Comparison of ENCODE assay signal across 16 mouse cellular contexts in genomic region chr16:46407997-46408396, GRCm38 (mm10).
"Had no signal": no experiment of that assay in that cellular context is flagged by ENCODE, and none has a peak within 500 bp of the region (broad histone marks: within the 10 kb centered on the region; RNA-seq: fewer than 3 reads in every experiment).

No protein-coding gene starts in this region.

- H3K36me3 ChIP-seq: neural tube, embryonic 13.5 days; neural tube, embryonic 15.5 days; stomach, embryonic 15.5 days had no signal

- H3K27me3 ChIP-seq: neural tube, embryonic 13.5 days; neural tube, embryonic 15.5 days; stomach, embryonic 15.5 days had no signal

- H3K4me1 ChIP-seq: neural tube, embryonic 15.5 days; stomach, embryonic 15.5 days had no signal

- H3K9me3 ChIP-seq: neural tube, embryonic 13.5 days; neural tube, embryonic 15.5 days; stomach, embryonic 15.5 days had no signal

- H3K9ac ChIP-seq: neural tube, embryonic 13.5 days; neural tube, embryonic 15.5 days; stomach, embryonic 15.5 days had no signal

- H3K4me2 ChIP-seq: neural tube, embryonic 13.5 days; neural tube, embryonic 15.5 days; stomach, embryonic 15.5 days had no signal

- H3K27ac ChIP-seq: neural tube, embryonic 13.5 days; neural tube, embryonic 15.5 days; stomach, embryonic 15.5 days; stomach, postnatal 0 days had no signal

- DNase-seq: retina, postnatal 1 day; right cerebral cortex, adult 18-20 months; right cerebral cortex, postnatal 14 days; right cerebral cortex, postnatal 25 days; right cerebral cortex, postnatal 4 days; spleen, adult 18-20 months; thymus, adult 18-20 months; thymus, adult 2 months; thymus, postnatal 14 days; thymus, postnatal 25 days; thymus, postnatal 36 days; thymus, postnatal 4 days had no signal

- H3K4me3 ChIP-seq: neural tube, embryonic 13.5 days; neural tube, embryonic 15.5 days; stomach, embryonic 15.5 days had no signal
